Mouse (Mus musculus) ES-Bruce4 (cell line): ENCODE measurements around the gene Fam57b. TPM values are rescaled to one million over a fixed set of nuclear protein-coding genes. Genes with fewer than 3 reads are reported as not detected.

ENCODE experiments used
- H3K27ac ChIP-seq: 2 replicates; pipeline ENCODE4 v1.5.1; 2012; ENCODE audit warnings: low read length, inconsistent platforms; ENCODE audit not compliant: insufficient read depth
- H3K27me3 ChIP-seq: 2 replicates; pipeline ENCODE4 v1.6.1; 2012; ENCODE audit warnings: mild to moderate bottlenecking, low read length, inconsistent platforms; ENCODE audit not compliant: control insufficient read depth, poor library complexity, insufficient read depth, severe bottlenecking
- H3K36me3 ChIP-seq: 2 replicates; pipeline ENCODE4 v1.6.1; 2012; ENCODE audit warnings: inconsistent platforms, mild to moderate bottlenecking, low read length, moderate library complexity; ENCODE audit not compliant: control insufficient read depth, poor library complexity, insufficient read depth, severe bottlenecking
- H3K4me1 ChIP-seq: one replicate; pipeline ENCODE4 v1.8.1; 2011; ENCODE audit warnings: low read length; ENCODE audit not compliant: control insufficient read depth, insufficient read depth
- H3K4me3 ChIP-seq: 2 replicates; pipeline ENCODE4 v1.5.1; 2011; ENCODE audit warnings: low read depth, mild to moderate bottlenecking, low read length
- H3K9ac ChIP-seq: 2 replicates; pipeline ENCODE4 v1.6.1; 2012; ENCODE audit warnings: low read depth, mild to moderate bottlenecking, inconsistent platforms; ENCODE audit not compliant: poor library complexity, severe bottlenecking
- H3K9me3 ChIP-seq: replicated peaks from 2 replicates; pipeline ENCODE4 v1.6.1; 2012; ENCODE audit warnings: mild to moderate bottlenecking, low read length, inconsistent platforms; ENCODE audit not compliant: control insufficient read depth, poor library complexity, insufficient read depth, severe bottlenecking
- CTCF ChIP-seq: IDR thresholded peaks from one replicate; pipeline ENCODE4 v1.8.1; 2011; ENCODE audit warnings: low read depth, low read length
- EP300 ChIP-seq: IDR thresholded peaks from 2 replicates; pipeline ENCODE4 v1.6.1; 2011; ENCODE audit warnings: low read depth, low read length; ENCODE audit not compliant: insufficient read depth
- POLR2A ChIP-seq: IDR thresholded peaks from one replicate; pipeline ENCODE4 v1.8.1; 2011; ENCODE audit warnings: low read length; ENCODE audit not compliant: insufficient read depth
- polyA plus RNA-seq: library from polyadenylated mRNA; stranded (reverse); fragments of >200 nt; gene quantifications from 2 replicates; pipeline ENCODE4 v1.2.4, GENCODE M21; 2011; ENCODE audit warnings: low read depth; ENCODE audit not compliant: missing spikeins, insufficient read depth, insufficient read length

The Fam57b gene
- polyA plus RNA-seq, 1 experiment, result 2.7 TPM

- no peaks in the 10 kb centered on the region for H3K9me3 ChIP-seq
- H3K36me3 ChIP-seq, result peaks cover 46% of the 10 kb centered on the region
- no peaks in the 10 kb centered on the region for H3K4me1 ChIP-seq
- TF ChIP-seq EP300 (no peak), POLR2A (no peak), CTCF (no peak)
- H3K9ac ChIP-seq, result peak overlapping the region; percentile 96; the same call in 1 of the 2 replicates
- no peak overlapping the region for H3K27ac ChIP-seq
- no peaks in the 10 kb centered on the region for H3K27me3 ChIP-seq
- no peak overlapping the region for H3K4me3 ChIP-seq
Observed at GRCm38 (mm10) chr7:126793456-126794270, 3.8 kb upstream of the Fam57b start.

- no peaks in the 10 kb centered on the region for H3K27me3 ChIP-seq
- TF ChIP-seq CTCF (no peak), EP300 (no peak), POLR2A (no peak)
- H3K9ac ChIP-seq, result no peak overlapping the region
- H3K36me3 ChIP-seq, result peaks cover 41% of the 10 kb centered on the region
- no peaks in the 10 kb centered on the region for H3K4me1 ChIP-seq
- no peaks in the 10 kb centered on the region for H3K9me3 ChIP-seq
- no peak overlapping the region for H3K27ac ChIP-seq
- no peak overlapping the region for H3K4me3 ChIP-seq
Observed at GRCm38 (mm10) chr7:126794271-126794605, 3.2 kb upstream of the Fam57b start.

- Histone ChIP-seq H3K4me1 (no peaks in the 10 kb centered on the region), H3K27me3 (no peaks in the 10 kb centered on the region), H3K9ac (no peak overlapping the region), H3K27ac (no peak overlapping the region), H3K4me3 (peak overlapping the region; percentile 52; the same call in 1 of the 2 replicates), H3K9me3 (no peaks in the 10 kb centered on the region), H3K36me3 (peaks cover 29% of the 10 kb centered on the region)
- no peak for TF ChIP-seq POLR2A
- peak; percentile 42 for TF ChIP-seq CTCF
- TF ChIP-seq EP300, result no peak
Observed at GRCm38 (mm10) chr7:126795387-126796317, 1.8 kb upstream of the Fam57b start.

- Histone ChIP-seq H3K27ac (no peak overlapping the region), H3K4me1 (no peaks in the 10 kb centered on the region), H3K9me3 (no peaks in the 10 kb centered on the region), H3K9ac (no peak overlapping the region), H3K36me3 (peaks cover 28% of the 10 kb centered on the region), H3K27me3 (no peaks in the 10 kb centered on the region), H3K4me3 (peak overlapping the region; percentile 52)
- no peak for TF ChIP-seq EP300
- TF ChIP-seq POLR2A, result no peak
- no peak for TF ChIP-seq CTCF
Observed at GRCm38 (mm10) chr7:126796350-126796932, 1.0 kb upstream of the Fam57b start.

GRCm38 (mm10) chr7:126798127-126799049 is 920 bp downstream of the Fam57b start:
- Histone ChIP-seq H3K27me3 (no peaks in the 10 kb centered on the region), H3K36me3 (peaks cover 28% of the 10 kb centered on the region), H3K9ac (peak overlapping the region; percentile 85), H3K4me1 (no peaks in the 10 kb centered on the region), H3K27ac (peak overlapping the region; percentile 23), H3K4me3 (peak overlapping the region; percentile 89), H3K9me3 (no peaks in the 10 kb centered on the region)
- TF ChIP-seq POLR2A (no peak), CTCF (no peak), EP300 (no peak)
